Mouse (Mus musculus) T-helper 17 cell (primary cell): ENCODE data around the gene Nrxn2.

ENCODE experiments used
- in situ Hi-C, 2 experiments: fragments of 300-600 bp; cut with MboI, MseI; formaldehyde crosslinking; loops; 1 replicate in 1 of 2; 2 replicates in 1 of 2; pipeline ENCODE4 v1.15.1; 2025; ENCODE audit warnings: high pct_unique_total_duplicates in 2 of 2

Gene Nrxn2

GRCm38 (mm10) chr19:6553819-6554582, 135.5 kb downstream of the Nrxn2 start:
- in situ Hi-C loops, result no loop called here

- in situ Hi-C loops, result no loop called here
Measured at GRCm38 (mm10) chr19:6559576-6559975, 141.0 kb downstream of the Nrxn2 start.

- in situ Hi-C loops, result loop anchor here in 1 of 2 experiments (10.0 kb wide), 1 partner anchor 796 kb away; no protein-coding TSS in a partner anchor
Measured at GRCm38 (mm10) chr19:6560246-6560815, 141.8 kb downstream of the Nrxn2 start.

GRCm38 (mm10) chr19:6565136-6565535, 146.6 kb downstream of the Nrxn2 start:
- in situ Hi-C loops, result loop anchor here in 1 of 2 experiments (10.0 kb wide), 1 partner anchor 800 kb away; no protein-coding TSS in a partner anchor

GRCm38 (mm10) chr19:6566450-6566849, 147.9 kb downstream of the Nrxn2 start:
- in situ Hi-C loops, result loop anchor here in 1 of 2 experiments (10.0 kb wide), 1 partner anchor 802 kb away; no protein-coding TSS in a partner anchor

GRCm38 (mm10) chr19:6569021-6569420, 150.5 kb downstream of the Nrxn2 start:
- in situ Hi-C loops, result loop anchor here in 1 of 2 experiments (10.0 kb wide), 1 partner anchor 804 kb away; no protein-coding TSS in a partner anchor

- in situ Hi-C loops, result loop anchor here in 1 of 2 experiments (10.0 kb wide), 1 partner anchor 805 kb away; no protein-coding TSS in a partner anchor
Measured at GRCm38 (mm10) chr19:6569561-6569960, 151.0 kb downstream of the Nrxn2 start.

GRCm38 (mm10) chr19:6571476-6571875, 152.9 kb downstream of the Nrxn2 start:
- in situ Hi-C loops, result loop anchor here in 1 of 2 experiments (5.0 kb wide), 1 partner anchor 79 kb away; no protein-coding TSS in a partner anchor

- in situ Hi-C loops, result loop anchor here in 1 of 2 experiments (5.0 kb wide), 1 partner anchor 80 kb away; no protein-coding TSS in a partner anchor
Measured at GRCm38 (mm10) chr19:6572001-6572400, 153.5 kb downstream of the Nrxn2 start.
